Mouse (Mus musculus): ENCODE data around the gene Tbata.

DNA sequence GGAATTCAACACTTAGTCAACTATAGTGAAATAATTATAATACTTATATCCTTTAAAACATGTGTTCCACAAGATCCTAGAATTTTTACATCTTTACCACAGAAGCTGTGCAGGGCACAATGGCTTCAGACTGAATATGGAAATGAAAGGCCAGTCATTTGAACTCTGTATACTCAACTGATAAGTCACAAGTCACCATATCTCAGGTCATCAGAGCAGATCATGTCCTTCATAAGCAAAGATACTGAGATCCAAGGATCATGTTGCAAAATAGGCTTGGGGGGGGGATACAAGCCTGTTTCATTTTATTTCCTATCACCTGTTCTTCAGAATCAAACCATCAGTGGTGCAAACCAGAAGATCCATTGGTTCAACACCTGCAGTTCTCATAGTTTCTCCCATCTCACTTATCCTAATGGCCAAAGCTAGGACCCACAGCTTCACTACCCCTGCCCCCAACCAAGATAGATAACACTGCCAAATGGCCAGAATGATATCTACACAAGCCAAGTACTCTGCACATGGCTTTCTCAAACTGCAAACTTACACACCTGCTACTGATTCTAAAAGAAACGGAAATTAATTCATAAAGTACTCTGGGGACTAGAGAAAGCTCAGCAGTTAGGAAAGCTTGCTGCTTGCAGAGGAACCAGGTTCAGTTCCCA, 42.9 kb upstream of the Tbata start:
- no peak for TF ChIP-seq CTCF (IDR thresholded peaks at IDR 0.05; ENCODE audit: low read depth)
- TF ChIP-seq EP300 (IDR thresholded peaks at IDR 0.05; ENCODE audit: low read depth), result no peak

Data from liver, postnatal 0 days (tissue).